Mouse (Mus musculus) cerebellum, adult 2 months (tissue): ENCODE results near the gene Sh3d21.

Experiments used
- CTCF ChIP-seq: fragments of 200-500 bp; IDR thresholded peaks from 2 replicates; pipeline ENCODE4 v1.5.1; 2011; ENCODE audit warnings: low read depth, mild to moderate bottlenecking, control low read depth, low read length, moderate library complexity, borderline replicate concordance; ENCODE audit not compliant: insufficient read depth
- POLR2A ChIP-seq: fragments of 200-500 bp; IDR thresholded peaks from 2 replicates; pipeline ENCODE4 v1.6.1; 2011; ENCODE audit warnings: low read length, control low read depth, borderline replicate concordance; ENCODE audit not compliant: insufficient read depth

- no peak for TF ChIP-seq CTCF
- no peak for TF ChIP-seq POLR2A
Measured at GRCm38 (mm10) chr4:126155183-126155582, 8.1 kb downstream of the Sh3d21 start.
